Mouse (Mus musculus) limb, embryonic 15.5 days (tissue): ENCODE measurements at regions not wholly inside any gene's neighbourhood (a gene's known extent, or its start where the extent isn't known, plus 50 kb on each side); places are given as distances from the start of the nearest gene placed in this dataset.

ENCODE experiments used
- ATAC-seq: fragments of 200-750 bp; cut with Nextera tagmentation; 2 replicates; pipeline ENCODE4 v1.8.0; 2017; ENCODE audit warnings: low read depth, moderate TSS enrichment; ENCODE audit not compliant: insufficient number of reproducible peaks, low FRiP score, low TSS enrichment
- H3K27ac ChIP-seq: fragments of 300-500 bp; sonication (generic); 2 replicates; pipeline ENCODE4 v1.5.1; 2015; ENCODE audit warnings: moderate library complexity, mild to moderate bottlenecking, inconsistent platforms
- H3K27me3 ChIP-seq: fragments of 300-500 bp; sonication (generic); 2 replicates; pipeline ENCODE4 v1.6.1; 2015; ENCODE audit warnings: inconsistent platforms
- H3K36me3 ChIP-seq: fragments of 300-500 bp; sonication (generic); 2 replicates; pipeline ENCODE4 v1.6.1; 2015; ENCODE audit warnings: inconsistent platforms
- H3K4me1 ChIP-seq: fragments of 300-500 bp; sonication (generic); 2 replicates; pipeline ENCODE4 v1.6.1; 2015; ENCODE audit warnings: inconsistent platforms
- H3K4me2 ChIP-seq: fragments of 300-500 bp; sonication (generic); 2 replicates; pipeline ENCODE4 v1.6.1; 2015; ENCODE audit warnings: mild to moderate bottlenecking, inconsistent platforms
- H3K4me3 ChIP-seq: fragments of 300-500 bp; sonication (generic); 2 replicates; pipeline ENCODE4 v1.5.1; 2015; ENCODE audit warnings: mild to moderate bottlenecking, inconsistent platforms
- H3K9ac ChIP-seq: fragments of 300-500 bp; sonication (generic); 2 replicates; pipeline ENCODE4 v1.6.1; 2015; ENCODE audit warnings: inconsistent platforms
- H3K9me3 ChIP-seq: fragments of 300-500 bp; sonication (generic); 2 replicates; pipeline ENCODE4 v1.6.1; 2016; ENCODE audit warnings: inconsistent platforms
- WGBS: fragments of 180-500 bp; shearing (Covaris S2); methylation state at CpG from one replicate; pipeline ENCODE4 v1.1.7; 2015; 5-methylcytosine and 5-hydroxymethylcytosine counted together

- H3K4me1 ChIP-seq, result no peaks in the 10 kb centered on the region
- H3K36me3 ChIP-seq, result no peaks in the 10 kb centered on the region
- no peak for ATAC-seq
- no peaks in the 10 kb centered on the region for H3K27me3 ChIP-seq
- no peak overlapping the region for H3K4me2 ChIP-seq
- H3K9me3 ChIP-seq, result no peaks in the 10 kb centered on the region
- no peak overlapping the region for H3K27ac ChIP-seq
- H3K4me3 ChIP-seq, result no peak overlapping the region
- H3K9ac ChIP-seq, result no peak overlapping the region
- 71% methylated on average over 3 of the region's 3 CpGs for WGBS
Observed at GRCm38 (mm10) chr2:48612251-48612650, 201.7 kb upstream of the Acvr2a start.

- H3K9me3 ChIP-seq, result no peaks in the 10 kb centered on the region
- no peak for ATAC-seq
- 24% methylated on average over 3 of the region's 3 CpGs for WGBS
- no peaks in the 10 kb centered on the region for H3K36me3 ChIP-seq
- H3K27ac ChIP-seq, result no peak overlapping the region
- no peak overlapping the region for H3K9ac ChIP-seq
- H3K27me3 ChIP-seq, result no peaks in the 10 kb centered on the region
- H3K4me1 ChIP-seq, result no peaks in the 10 kb centered on the region
- H3K4me2 ChIP-seq, result no peak overlapping the region
- no peak overlapping the region for H3K4me3 ChIP-seq
Observed at GRCm38 (mm10) chr2:48617141-48617699, 196.7 kb upstream of the Acvr2a start.

- Histone ChIP-seq H3K27me3 (no peaks in the 10 kb centered on the region), H3K4me3 (no peak overlapping the region), H3K9ac (no peak overlapping the region), H3K27ac (no peak overlapping the region), H3K36me3 (no peaks in the 10 kb centered on the region), H3K4me1 (0 out of 2 replicates have a peak, but pooled peaks cover 1% of the 10 kb centered on the region), H3K9me3 (no peaks in the 10 kb centered on the region), H3K4me2 (no peak overlapping the region)
- 42% methylated on average over 5 of the region's 5 CpGs for WGBS
- no peak for ATAC-seq
Observed at GRCm38 (mm10) chr2:48619042-48619441, 194.9 kb upstream of the Acvr2a start.

- Histone ChIP-seq H3K9ac (no peak overlapping the region), H3K4me3 (no peak overlapping the region), H3K4me1 (0 out of 2 replicates have a peak, but pooled peaks cover 2% of the 10 kb centered on the region), H3K27me3 (no peaks in the 10 kb centered on the region), H3K4me2 (no peak overlapping the region), H3K36me3 (no peaks in the 10 kb centered on the region), H3K9me3 (no peaks in the 10 kb centered on the region), H3K27ac (no peak overlapping the region)
- 70% methylated on average over 3 of the region's 3 CpGs for WGBS
- ATAC-seq, result no peak
Observed at GRCm38 (mm10) chr2:48620815-48621214, 193.1 kb upstream of the Acvr2a start.

GRCm38 (mm10) chr2:48622316-48622715 lies 191.6 kb upstream of the Acvr2a start:
- H3K4me2 ChIP-seq, result no peak overlapping the region
- H3K9ac ChIP-seq, result no peak overlapping the region
- no peaks in the 10 kb centered on the region for H3K36me3 ChIP-seq
- H3K27me3 ChIP-seq, result no peaks in the 10 kb centered on the region
- H3K27ac ChIP-seq, result no peak overlapping the region
- no peaks in the 10 kb centered on the region for H3K9me3 ChIP-seq
- H3K4me1 ChIP-seq, result 0 out of 2 replicates have a peak, but pooled peaks cover 2% of the 10 kb centered on the region
- WGBS, result 68% methylated on average over 1 of the region's 1 CpGs
- no peak overlapping the region for H3K4me3 ChIP-seq
- ATAC-seq, result no peak

- Histone ChIP-seq H3K9ac (no peak overlapping the region), H3K4me2 (no peak overlapping the region), H3K36me3 (no peaks in the 10 kb centered on the region), H3K27me3 (no peaks in the 10 kb centered on the region), H3K9me3 (no peaks in the 10 kb centered on the region), H3K27ac (no peak overlapping the region), H3K4me1 (0 out of 2 replicates have a peak, but pooled peaks cover 2% of the 10 kb centered on the region), H3K4me3 (no peak overlapping the region)
- WGBS, result 44% methylated on average over 6 of the region's 6 CpGs
- no peak for ATAC-seq
Observed at GRCm38 (mm10) chr2:48624040-48624439, 189.9 kb upstream of the Acvr2a start.

GRCm38 (mm10) chr2:48624461-48624860 lies 189.4 kb upstream of the Acvr2a start:
- WGBS, result 48% methylated on average over 2 of the region's 2 CpGs
- H3K36me3 ChIP-seq, result no peaks in the 10 kb centered on the region
- ATAC-seq, result no peak
- no peak overlapping the region for H3K4me2 ChIP-seq
- H3K27me3 ChIP-seq, result no peaks in the 10 kb centered on the region
- no peaks in the 10 kb centered on the region for H3K9me3 ChIP-seq
- H3K4me3 ChIP-seq, result no peak overlapping the region
- no peak overlapping the region for H3K27ac ChIP-seq
- 0 out of 2 replicates have a peak, but pooled peaks cover 2% of the 10 kb centered on the region for H3K4me1 ChIP-seq
- H3K9ac ChIP-seq, result no peak overlapping the region

- 0 out of 2 replicates have a peak, but pooled peaks cover 2% of the 10 kb centered on the region for H3K4me1 ChIP-seq
- no peaks in the 10 kb centered on the region for H3K36me3 ChIP-seq
- H3K27ac ChIP-seq, result no peak overlapping the region
- no peak overlapping the region for H3K9ac ChIP-seq
- no peak for ATAC-seq
- WGBS, result 66% methylated on average over 4 of the region's 4 CpGs
- H3K9me3 ChIP-seq, result no peaks in the 10 kb centered on the region
- H3K4me3 ChIP-seq, result no peak overlapping the region
- H3K4me2 ChIP-seq, result no peak overlapping the region
- no peaks in the 10 kb centered on the region for H3K27me3 ChIP-seq
Observed at GRCm38 (mm10) chr2:48627011-48627410, 186.9 kb upstream of the Acvr2a start.

GRCm38 (mm10) chr2:48629106-48630050 lies 184.5 kb upstream of the Acvr2a start:
- ATAC-seq, result no peak

GRCm38 (mm10) chr2:48634456-48635174 lies 179.3 kb upstream of the Acvr2a start:
- WGBS, result 74% methylated on average over 10 of the region's 10 CpGs
- Histone ChIP-seq H3K9ac (no peak overlapping the region), H3K36me3 (no peaks in the 10 kb centered on the region), H3K9me3 (no peaks in the 10 kb centered on the region), H3K4me3 (no peak overlapping the region), H3K27ac (no peak overlapping the region), H3K4me2 (no peak overlapping the region), H3K27me3 (no peaks in the 10 kb centered on the region), H3K4me1 (no peaks in the 10 kb centered on the region)
- no peak for ATAC-seq

More at GRCm38 (mm10) chr2:48629106-48630050, 184.5 kb upstream of the Acvr2a start:
- no peak overlapping the region for H3K4me2 ChIP-seq
- no peaks in the 10 kb centered on the region for H3K27me3 ChIP-seq
- H3K9me3 ChIP-seq, result no peaks in the 10 kb centered on the region
- no peak overlapping the region for H3K27ac ChIP-seq
- H3K9ac ChIP-seq, result no peak overlapping the region
- H3K36me3 ChIP-seq, result no peaks in the 10 kb centered on the region
- H3K4me1 ChIP-seq, result no peaks in the 10 kb centered on the region
- no peak overlapping the region for H3K4me3 ChIP-seq
- WGBS, result 65% methylated on average over 9 of the region's 9 CpGs

- H3K9ac ChIP-seq, result no peak overlapping the region
- no peak overlapping the region for H3K4me2 ChIP-seq
- H3K4me1 ChIP-seq, result no peaks in the 10 kb centered on the region
- no peaks in the 10 kb centered on the region for H3K27me3 ChIP-seq
- WGBS, result 13% methylated on average over 2 of the region's 2 CpGs
- no peaks in the 10 kb centered on the region for H3K9me3 ChIP-seq
- no peaks in the 10 kb centered on the region for H3K36me3 ChIP-seq
- no peak overlapping the region for H3K27ac ChIP-seq
- no peak overlapping the region for H3K4me3 ChIP-seq
- ATAC-seq, result no peak
Observed at GRCm38 (mm10) chr2:48636108-48636507, 177.8 kb upstream of the Acvr2a start.

GRCm38 (mm10) chr2:48644114-48644513 lies 169.8 kb upstream of the Acvr2a start:
- Histone ChIP-seq H3K4me2 (no peak overlapping the region), H3K9ac (no peak overlapping the region), H3K9me3 (no peaks in the 10 kb centered on the region), H3K27me3 (no peaks in the 10 kb centered on the region), H3K4me3 (no peak overlapping the region), H3K27ac (no peak overlapping the region), H3K36me3 (no peaks in the 10 kb centered on the region), H3K4me1 (no peaks in the 10 kb centered on the region)
- no peak for ATAC-seq
- whole genome bisulfite sequencing, result 84% methylated on average over 3 of the region's 3 CpGs
